Mouse (Mus musculus) megakaryocyte, adult 5-6 weeks (primary cell): ENCODE measurements around the gene Cldn4. TPM values are rescaled to one million over a fixed set of nuclear protein-coding genes. Genes with fewer than 3 reads are reported as not detected.

ENCODE experiments used
- ATAC-seq: 2 replicates; pipeline ENCODE4 v1.8.0; 2016; ENCODE audit warnings: mild to moderate bottlenecking, inconsistent platforms; ENCODE audit not compliant: poor library complexity, severe bottlenecking
- total RNA-seq, 2 experiments: library from RNA; stranded (forward) in 1 of 2; stranded (reverse) in 1 of 2; fragments of 153-499, 151-499 nt in 1 of 2; fragments of 221-1000, 200-1000 nt in 1 of 2; gene quantifications; 2 replicates each; pipeline versions ENCODE4 v1.2.3 to v1.2.4; 2015 to 2017

Gene Cldn4
- total RNA-seq, 2 experiments from 2014 or later, result not detected

GRCm38 (mm10) chr5:134896965-134897364 lies 49.8 kb downstream of the Cldn4 start:
- ATAC-seq, result no peak

- no peak for ATAC-seq
These were observed 51.4 kb downstream of the Cldn4 start for GRCm38 (mm10) chr5:134895291-134895690.

Other genes with a start within 250 kb of the Cldn4 start
- not detected in 2 replicates for gene Eln, start 199.6 kb downstream of the Cldn4 start, total RNA-seq (2015)
- not detected in 2 replicates for gene Eln, start 199.6 kb downstream of the Cldn4 start, total RNA-seq (2017)
- gene Tmem270, start 40.2 kb downstream of the Cldn4 start, total RNA-seq (2015), result not detected in 2 replicates
- not detected in 2 replicates for gene Tmem270, start 40.2 kb downstream of the Cldn4 start, total RNA-seq (2017)
- gene Cldn13, start 31.4 kb downstream of the Cldn4 start, total RNA-seq (2015), result 7.8 and 8.2 TPM in 2 replicates
- gene Cldn13, start 31.4 kb downstream of the Cldn4 start, total RNA-seq (2017), result 2.9 and 7.7 TPM in 2 replicates
- gene Mettl27, start 14.6 kb downstream of the Cldn4 start, total RNA-seq (2015), result 0.46 and 3.0 TPM in 2 replicates
- 0.89 and 1.3 TPM in 2 replicates for gene Mettl27, start 14.6 kb downstream of the Cldn4 start, total RNA-seq (2017)
- not detected in 2 replicates for gene Cldn3, start 39.3 kb upstream of the Cldn4 start, total RNA-seq (2015)
- not detected in 2 replicates for gene Cldn3, start 39.3 kb upstream of the Cldn4 start, total RNA-seq (2017)
- gene Abhd11, start 62.2 kb upstream of the Cldn4 start, total RNA-seq (2015), result 52.5 and 55.0 TPM in 2 replicates
- 22.9 and 32.7 TPM in 2 replicates for gene Abhd11, start 62.2 kb upstream of the Cldn4 start, total RNA-seq (2017)
- gene Stx1a, start 76.5 kb upstream of the Cldn4 start, total RNA-seq (2015), result 0.09 TPM in 1 of 2 replicates, not detected in the other
- not detected in 2 replicates for gene Stx1a, start 76.5 kb upstream of the Cldn4 start, total RNA-seq (2017)
- gene Dnajc30, start 117.3 kb upstream of the Cldn4 start, total RNA-seq (2015), result 15.5 and 16.3 TPM in 2 replicates
- gene Dnajc30, start 117.3 kb upstream of the Cldn4 start, total RNA-seq (2017), result 3.5 and 10.0 TPM in 2 replicates
- 29.4 and 34.2 TPM in 2 replicates for gene Bud23, start 118.0 kb upstream of the Cldn4 start, total RNA-seq (2015)
- 24.2 and 27.6 TPM in 2 replicates for gene Bud23, start 118.0 kb upstream of the Cldn4 start, total RNA-seq (2017)
- not detected in 2 replicates for gene Vps37d, start 131.3 kb upstream of the Cldn4 start, total RNA-seq (2015)
- not detected in 2 replicates for gene Vps37d, start 131.3 kb upstream of the Cldn4 start, total RNA-seq (2017)
- gene Mlxipl, start 143.0 kb upstream of the Cldn4 start, total RNA-seq (2015), result 0.05 and 0.31 TPM in 2 replicates
- 0.45 and 0.62 TPM in 2 replicates for gene Mlxipl, start 143.0 kb upstream of the Cldn4 start, total RNA-seq (2017)
- 5.5 and 5.7 TPM in 2 replicates for gene Tbl2, start 202.7 kb upstream of the Cldn4 start, total RNA-seq (2015)
- gene Tbl2, start 202.7 kb upstream of the Cldn4 start, total RNA-seq (2017), result 12.6 and 15.0 TPM in 2 replicates
- gene Bcl7b, start 221.3 kb upstream of the Cldn4 start, total RNA-seq (2015), result 23.5 and 46.6 TPM in 2 replicates
- 27.4 and 38.8 TPM in 2 replicates for gene Bcl7b, start 221.3 kb upstream of the Cldn4 start, total RNA-seq (2017)
- gene Baz1b, start 240.3 kb upstream of the Cldn4 start, total RNA-seq (2015), result 66.1 and 71.1 TPM in 2 replicates
- 129 and 134 TPM in 2 replicates for gene Baz1b, start 240.3 kb upstream of the Cldn4 start, total RNA-seq (2017)